Mouse (Mus musculus) liver, adult 2 months (tissue): ENCODE measurements around the gene Fmo5.

Experiments
- CTCF ChIP-seq: fragments of 200-500 bp; IDR thresholded peaks from 2 replicates; pipeline ENCODE4 v1.5.1; 2011; ENCODE audit warnings: low read depth, low read length, control low read depth
- POLR2A ChIP-seq: fragments of 200-500 bp; IDR thresholded peaks from 2 replicates; pipeline ENCODE4 v1.6.1; 2011; ENCODE audit warnings: low read length, control low read depth; ENCODE audit not compliant: insufficient read depth; ENCODE audit errors: extremely low read depth

- TF ChIP-seq CTCF (no peak), POLR2A (no peak)
Observed at GRCm38 (mm10) chr3:97686372-97687117, 57.9 kb downstream of the Fmo5 start.
